Mouse (Mus musculus) cerebellum, adult 2 months (tissue): Measurements from ENCODE around the gene Tbc1d1. TPM values are rescaled to one million over a fixed set of nuclear protein-coding genes. Genes with fewer than 3 reads are reported as not detected.
"Not testable (repeated sequence)": the region's sequence is repeated elsewhere in the genome, so short reads cannot be mapped to it uniquely, and the experiment has no call there.

Source experiments
- DNase-seq, 2 experiments: peaks; one replicate each; pipeline ENCODE4 v3.0.0; 2021
- H3K27ac ChIP-seq: fragments of 200-500 bp; 2 replicates; pipeline ENCODE4 v1.5.1; 2012; ENCODE audit warnings: low read length, control low read depth, inconsistent platforms; ENCODE audit not compliant: insufficient read depth
- H3K27me3 ChIP-seq: fragments of 200-500 bp; 2 replicates; pipeline ENCODE4 v1.6.1; 2012; ENCODE audit warnings: inconsistent platforms, mild to moderate bottlenecking, low read length, moderate library complexity; ENCODE audit not compliant: control insufficient read depth, insufficient read depth
- H3K4me1 ChIP-seq: fragments of 200-500 bp; 2 replicates; pipeline ENCODE4 v1.6.1; 2011; ENCODE audit warnings: low read length; ENCODE audit not compliant: control insufficient read depth, insufficient read depth
- H3K4me3 ChIP-seq: fragments of 200-500 bp; replicated peaks from 2 replicates; pipeline ENCODE3; 2011; ENCODE audit warnings: mild to moderate bottlenecking, low read depth, low read length, control low read depth; ENCODE audit not compliant: insufficient read depth
- CTCF ChIP-seq: fragments of 200-500 bp; IDR thresholded peaks from 2 replicates; pipeline ENCODE4 v1.5.1; 2011; ENCODE audit warnings: low read depth, mild to moderate bottlenecking, control low read depth, low read length, moderate library complexity, borderline replicate concordance; ENCODE audit not compliant: insufficient read depth
- POLR2A ChIP-seq: fragments of 200-500 bp; IDR thresholded peaks from 2 replicates; pipeline ENCODE4 v1.6.1; 2011; ENCODE audit warnings: low read length, control low read depth, borderline replicate concordance; ENCODE audit not compliant: insufficient read depth
- WGBS: fragments of 180-500 bp; shearing (Covaris S2); methylation state at CpG from one replicate; pipeline ENCODE4 v1.1.7; 2018; 5-methylcytosine and 5-hydroxymethylcytosine counted together
- polyA plus RNA-seq: library from polyadenylated mRNA; depleted of rRNA; stranded (reverse); fragments of >200 nt; gene quantifications from 2 replicates; pipeline ENCODE4 v1.2.3, GENCODE M21; 2012

Gene Tbc1d1
- polyA plus RNA-seq, 1 experiment = 17.7 TPM

DNA sequence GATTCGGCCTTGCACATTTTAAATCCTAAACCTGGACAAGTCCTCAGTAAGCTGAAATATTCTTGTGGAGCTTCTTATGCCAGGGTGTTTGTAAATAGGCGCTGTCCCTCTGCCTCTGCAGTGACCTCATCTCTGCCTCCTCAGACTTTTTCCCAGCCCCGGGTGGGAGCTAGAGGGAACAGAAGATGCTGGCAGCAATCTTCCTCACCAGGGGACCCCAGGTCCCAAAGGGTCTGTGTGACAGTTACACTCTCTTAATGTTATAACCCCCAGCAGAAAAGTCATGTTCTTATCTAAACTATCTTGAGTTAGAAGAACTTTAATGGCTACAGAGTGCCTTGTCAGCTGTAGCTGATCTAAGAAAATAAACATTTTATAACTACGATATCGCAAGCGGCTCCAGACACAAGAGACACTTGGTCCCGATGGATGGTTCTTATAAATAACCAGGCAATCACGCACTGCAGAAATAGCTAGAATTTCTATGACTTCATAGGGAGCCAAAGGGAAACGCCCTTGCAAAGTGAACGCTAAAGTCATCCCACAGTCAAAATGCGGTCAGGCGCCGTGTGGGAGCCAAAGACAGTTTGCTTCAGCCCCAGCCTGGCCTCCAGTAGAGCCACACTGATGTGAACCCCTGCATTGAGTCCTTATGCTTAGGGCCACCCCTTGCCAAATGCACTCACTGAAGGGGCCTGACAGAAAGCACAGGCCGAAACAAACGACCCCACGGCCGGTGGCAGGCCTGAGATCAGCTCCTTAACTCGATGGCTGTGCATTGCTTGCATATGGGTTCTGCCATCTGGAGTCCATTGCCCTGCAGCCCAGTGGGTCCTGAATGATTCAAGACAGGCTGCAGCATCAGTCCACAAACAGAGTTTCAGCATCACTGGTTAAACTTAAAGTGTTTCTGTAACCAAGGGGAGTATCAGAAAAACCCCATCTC lies 202.8 kb downstream of the Tbc1d1 start:
- no peak overlapping the region for H3K4me3 ChIP-seq
- 64% methylated on average over 18 of the region's 18 CpGs for WGBS
- TF ChIP-seq POLR2A = no peak
- TF ChIP-seq CTCF = no peak

DNA sequence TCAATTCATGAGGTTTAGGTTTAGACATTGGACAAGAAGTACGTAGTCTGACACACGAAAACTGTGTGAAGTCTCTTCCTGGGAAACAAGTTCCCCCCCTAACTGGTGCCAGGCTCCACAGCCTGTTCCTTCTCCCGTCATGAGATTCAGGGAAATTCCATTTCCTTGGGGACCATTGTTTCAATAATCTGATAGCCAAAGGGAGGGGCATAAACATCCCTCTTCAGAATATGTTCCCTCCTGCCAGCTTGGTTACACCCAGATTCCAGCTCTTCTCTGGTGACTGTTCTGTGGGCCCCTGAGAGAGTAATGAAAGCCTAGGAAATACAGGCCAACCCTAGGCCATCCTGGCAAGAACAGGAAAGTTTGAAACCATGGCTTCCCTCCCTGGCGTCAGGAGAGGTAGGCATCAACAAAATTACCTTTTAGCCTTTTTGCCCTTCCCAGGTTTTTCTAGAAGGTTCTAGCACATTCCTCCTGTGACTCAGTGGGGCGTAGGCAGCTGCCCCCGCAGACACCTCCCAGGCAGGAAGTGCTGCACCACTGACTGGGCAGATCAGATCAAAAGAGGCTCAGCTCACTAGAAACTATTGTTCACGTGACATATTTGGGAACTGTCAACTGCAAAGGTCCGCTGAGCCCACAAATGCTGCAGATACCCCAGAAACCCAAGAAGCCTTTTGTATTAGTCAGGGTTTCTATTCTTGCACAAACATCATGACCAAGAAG lies 204.2 kb downstream of the Tbc1d1 start:
- Histone ChIP-seq H3K4me3 (no peak overlapping the region), H3K4me1 (no peaks in the 10 kb centered on the region), H3K27ac (no peak overlapping the region), H3K27me3 (no peaks in the 10 kb centered on the region; the same call in 1 of the 2 replicates)
- TF ChIP-seq CTCF (no peak), POLR2A (no peak)
- WGBS = 93% methylated on average over 8 of the region's 8 CpGs
- DNase-seq = no peak

More for the DNA sequence above, 202.8 kb downstream of the Tbc1d1 start:
- no peak for DNase-seq
- Histone ChIP-seq H3K27ac (no peak overlapping the region), H3K4me1 (no peaks in the 10 kb centered on the region), H3K27me3 (no peaks in the 10 kb centered on the region; the same call in 1 of the 2 replicates)

DNA sequence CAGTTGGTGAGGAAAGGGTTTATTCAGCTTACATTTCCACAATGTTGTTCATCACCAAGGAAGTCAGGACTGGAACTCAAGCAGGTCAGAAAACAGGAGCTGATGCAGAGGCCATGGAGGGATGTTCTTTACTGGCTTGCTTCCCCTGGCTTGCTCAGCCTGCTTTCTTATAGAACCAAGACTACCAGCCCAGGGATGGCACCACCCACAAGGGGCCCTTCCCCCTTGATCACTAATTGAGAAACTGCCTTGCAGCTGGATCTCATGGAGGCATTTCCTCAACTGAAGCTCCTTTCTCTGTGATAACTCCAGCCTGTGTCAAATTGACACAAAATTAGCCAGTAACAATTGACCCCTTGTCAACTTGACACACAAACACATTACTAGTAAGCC lies 204.8 kb downstream of the Tbc1d1 start:
- DNase-seq, H3K4me1 ChIP-seq, H3K27ac ChIP-seq, H3K4me3 ChIP-seq, H3K27me3 ChIP-seq: not testable (repeated sequence)

DNA sequence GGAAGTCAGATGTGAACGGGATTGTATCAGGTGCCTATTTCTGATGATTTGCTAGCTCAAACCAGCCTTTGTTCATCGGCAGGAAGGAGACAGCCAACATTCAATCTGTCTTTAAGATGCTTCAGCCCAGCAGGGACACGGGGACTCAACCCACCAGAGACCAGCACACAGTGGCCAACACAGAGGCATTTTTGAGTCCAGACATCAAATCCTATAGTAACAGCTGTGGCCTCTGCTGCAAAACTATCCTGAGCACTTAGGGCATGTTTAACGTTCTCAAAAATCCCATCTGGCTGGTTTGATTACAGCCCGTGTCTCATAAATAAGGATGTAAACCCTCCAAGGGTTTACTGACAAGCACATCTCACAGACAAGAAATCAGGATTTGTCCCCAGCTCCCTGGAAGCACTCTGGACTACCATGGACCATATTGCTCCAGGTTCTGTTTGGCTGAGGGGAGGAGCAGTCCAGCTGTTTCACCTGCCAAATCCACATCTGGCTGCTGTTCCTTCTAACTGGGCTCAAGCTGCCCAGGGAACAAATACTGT lies 207.8 kb downstream of the Tbc1d1 start:
- Histone ChIP-seq H3K4me1 (no peaks in the 10 kb centered on the region), H3K27ac (no peak overlapping the region), H3K4me3 (no peak overlapping the region), H3K27me3 (no peaks in the 10 kb centered on the region)
- no peak for TF ChIP-seq CTCF
- TF ChIP-seq POLR2A = no peak
- no peak for DNase-seq
- WGBS = 38% methylated on average over 5 of the region's 5 CpGs

DNA sequence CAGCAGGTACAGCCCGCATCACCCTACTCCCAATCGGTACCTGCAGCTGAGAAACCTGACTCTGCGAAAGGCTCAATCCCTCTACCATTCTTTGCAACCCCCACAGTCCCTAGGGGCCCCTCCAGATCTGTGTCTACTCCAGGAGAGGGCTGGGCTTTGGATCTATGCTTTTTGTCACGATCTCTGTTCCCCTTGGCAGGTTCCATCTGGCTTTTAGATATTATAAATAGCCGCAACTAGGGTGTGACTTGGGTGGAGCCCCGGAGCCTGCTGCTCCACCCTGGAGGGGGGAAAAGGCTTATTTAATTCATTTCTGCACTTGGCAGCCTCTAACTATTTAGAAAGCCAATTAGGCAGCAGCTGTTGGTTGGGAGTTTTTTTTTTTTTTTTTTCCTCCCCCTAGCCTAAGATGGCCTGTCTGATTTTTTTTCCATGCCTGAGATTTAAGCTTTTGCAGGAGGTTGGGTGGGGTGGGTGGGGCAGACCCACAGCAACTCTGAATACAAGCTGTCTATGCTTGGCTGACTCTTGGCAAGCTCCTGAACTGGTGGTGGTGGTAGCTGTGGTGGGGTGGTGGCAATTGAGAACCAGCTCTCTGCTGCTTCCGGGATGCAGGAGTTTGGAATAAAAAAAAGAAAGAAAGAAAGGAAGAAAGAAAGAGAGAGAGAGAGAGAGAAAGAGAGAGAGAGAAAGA lies 208.5 kb downstream of the Tbc1d1 start:
- H3K4me1 ChIP-seq = no peaks in the 10 kb centered on the region
- H3K27ac ChIP-seq = no peak overlapping the region
- no peak overlapping the region for H3K4me3 ChIP-seq
- TF ChIP-seq POLR2A = no peak
- TF ChIP-seq CTCF = no peak
- no peaks in the 10 kb centered on the region for H3K27me3 ChIP-seq
- peak in 1 of 2 experiments; percentile 20 for DNase-seq
- 12% methylated on average over 7 of the region's 7 CpGs for WGBS

DNA sequence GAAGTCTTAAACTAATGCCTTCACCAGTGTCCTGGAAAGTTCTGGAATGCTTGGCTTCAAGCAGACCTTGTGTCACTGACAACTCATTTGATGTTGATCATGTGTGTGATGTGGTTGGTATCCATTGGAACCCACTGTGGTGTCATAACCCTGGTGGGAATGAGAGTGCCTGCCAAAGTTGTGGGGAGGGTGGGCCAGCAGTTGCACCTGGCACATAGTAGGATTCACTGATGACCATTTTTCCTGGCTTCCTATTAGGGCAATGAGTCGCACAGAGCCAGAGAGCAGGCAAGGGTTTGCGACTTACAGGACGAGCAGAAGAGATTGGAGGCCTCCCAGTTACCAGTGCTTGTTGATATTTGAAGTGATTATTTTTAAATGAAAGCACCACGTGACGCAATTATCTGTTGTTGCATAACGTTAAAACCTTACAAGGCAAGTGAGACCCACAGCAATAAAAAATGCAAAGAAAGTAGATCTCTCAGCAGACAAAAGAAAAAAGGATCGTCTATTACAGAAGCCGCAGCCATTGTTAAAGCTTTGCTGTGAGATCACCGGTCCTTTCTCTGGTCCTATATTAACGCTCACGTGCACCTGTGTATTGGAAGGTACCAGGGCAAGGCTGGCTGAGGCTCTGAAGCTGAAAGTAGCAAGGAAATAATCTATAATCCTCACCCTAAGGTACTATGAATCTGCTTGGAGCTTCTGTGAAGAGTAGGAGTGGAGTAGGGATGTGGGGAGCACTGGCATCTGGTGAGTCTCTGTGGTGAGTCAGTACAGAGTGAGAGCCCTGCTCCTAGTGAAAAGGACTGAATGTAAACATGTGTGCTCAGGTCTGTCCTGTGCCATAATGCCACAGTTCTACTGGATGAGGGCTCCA lies 209.3 kb downstream of the Tbc1d1 start:
- DNase-seq = no peak
- TF ChIP-seq POLR2A (no peak), CTCF (no peak)
- no peak overlapping the region for H3K4me3 ChIP-seq
- 66% methylated on average over 11 of the region's 11 CpGs for WGBS
- no peak overlapping the region for H3K27ac ChIP-seq
- no peaks in the 10 kb centered on the region for H3K27me3 ChIP-seq
- no peaks in the 10 kb centered on the region for H3K4me1 ChIP-seq

DNA sequence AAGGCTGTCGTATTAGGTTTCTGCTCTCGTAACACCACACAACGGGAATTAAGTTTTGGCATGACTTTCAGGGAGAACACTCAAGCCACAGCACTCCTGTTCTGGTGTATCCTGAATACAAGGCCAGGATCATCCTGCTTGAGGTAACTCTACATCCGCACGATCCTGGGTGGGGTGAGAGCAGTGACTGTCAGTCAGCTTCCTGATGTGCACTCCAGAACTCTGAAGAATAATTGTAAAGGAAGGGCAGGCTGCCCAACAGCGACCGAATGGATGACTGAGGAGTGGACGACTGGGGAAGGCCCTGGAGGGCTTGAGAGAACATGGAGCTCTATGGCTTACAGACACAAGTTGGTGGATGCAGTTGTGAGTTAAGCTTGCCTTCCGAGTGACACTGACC lies 210.0 kb downstream of the Tbc1d1 start:
- TF ChIP-seq CTCF = no peak
- TF ChIP-seq POLR2A = no peak
- Histone ChIP-seq H3K4me1 (no peaks in the 10 kb centered on the region), H3K27me3 (no peaks in the 10 kb centered on the region), H3K4me3 (no peak overlapping the region), H3K27ac (no peak overlapping the region)
- WGBS = 77% methylated on average over 9 of the region's 9 CpGs
- DNase-seq = no peak
